Mouse (Mus musculus) retina, postnatal 1 day (tissue): ENCODE data around the gene Flrt1.
"Not testable (repeated sequence)": the region's sequence is repeated elsewhere in the genome, so short reads cannot be mapped to it uniquely, and the experiment has no call there.

Experiments used
- DNase-seq: peaks from one replicate; pipeline ENCODE4 v3.0.0-alpha.2; 2012

The Flrt1 gene

DNA sequence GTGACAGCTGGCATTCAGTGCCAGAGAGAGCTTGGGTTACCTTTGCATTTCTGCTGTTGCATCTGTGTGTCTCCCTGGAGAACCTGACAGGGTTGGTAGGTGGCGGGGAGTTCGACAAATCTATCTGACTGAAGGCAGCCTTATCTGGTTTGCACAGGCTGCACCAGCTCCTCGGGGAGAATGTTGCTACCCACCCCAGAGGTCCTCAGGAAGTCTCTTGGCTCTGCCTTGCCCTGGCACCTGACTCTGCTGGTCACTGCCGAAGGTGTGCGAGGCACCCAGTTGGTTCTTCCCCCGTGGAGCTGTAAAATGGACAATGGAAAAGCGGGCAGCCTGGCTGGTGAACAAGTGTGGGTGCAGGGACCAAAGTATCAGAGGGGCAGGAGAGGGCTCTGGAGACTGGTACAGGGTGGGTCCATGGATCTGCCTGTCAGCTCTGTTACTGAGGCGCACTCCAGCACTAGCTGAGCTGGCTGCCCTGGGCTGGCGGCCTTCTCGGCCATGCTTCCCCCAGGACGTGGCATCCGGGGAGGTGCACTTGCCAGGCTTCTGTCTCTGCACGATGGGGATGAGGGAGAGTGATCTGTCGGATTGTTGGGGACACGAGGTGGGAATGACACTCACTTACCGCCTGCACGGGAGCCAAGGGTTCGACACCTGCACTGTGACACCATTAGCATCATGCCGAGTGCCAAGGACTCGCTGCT lies 38.0 kb downstream of the Flrt1 start:
- DNase-seq = no peak

DNA sequence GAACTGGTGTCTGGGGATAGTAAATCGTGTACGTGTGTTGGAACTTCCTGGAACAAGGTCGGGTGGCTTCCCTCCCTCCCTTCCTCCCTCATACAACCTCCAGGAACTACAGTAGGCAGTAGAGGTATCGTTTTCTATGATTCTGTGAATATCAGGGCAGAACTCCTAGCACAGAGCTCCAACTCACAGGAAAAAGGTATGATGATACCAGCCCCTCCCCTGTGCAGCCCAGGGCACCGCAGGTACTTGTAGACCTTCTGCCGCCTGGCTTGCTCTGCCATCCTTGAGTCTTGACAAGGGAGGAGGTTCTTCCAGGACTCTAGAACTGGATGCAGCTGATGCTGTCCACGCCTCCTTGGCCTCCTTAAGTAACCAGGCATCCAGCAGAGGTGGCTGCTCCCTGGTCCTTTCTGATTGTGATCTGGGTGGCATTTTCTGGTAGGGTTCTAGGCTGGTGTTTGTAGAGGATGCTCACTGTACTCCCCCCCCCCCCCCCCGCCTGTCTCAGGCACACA lies 38.6 kb downstream of the Flrt1 start:
- no peak for DNase-seq

DNA sequence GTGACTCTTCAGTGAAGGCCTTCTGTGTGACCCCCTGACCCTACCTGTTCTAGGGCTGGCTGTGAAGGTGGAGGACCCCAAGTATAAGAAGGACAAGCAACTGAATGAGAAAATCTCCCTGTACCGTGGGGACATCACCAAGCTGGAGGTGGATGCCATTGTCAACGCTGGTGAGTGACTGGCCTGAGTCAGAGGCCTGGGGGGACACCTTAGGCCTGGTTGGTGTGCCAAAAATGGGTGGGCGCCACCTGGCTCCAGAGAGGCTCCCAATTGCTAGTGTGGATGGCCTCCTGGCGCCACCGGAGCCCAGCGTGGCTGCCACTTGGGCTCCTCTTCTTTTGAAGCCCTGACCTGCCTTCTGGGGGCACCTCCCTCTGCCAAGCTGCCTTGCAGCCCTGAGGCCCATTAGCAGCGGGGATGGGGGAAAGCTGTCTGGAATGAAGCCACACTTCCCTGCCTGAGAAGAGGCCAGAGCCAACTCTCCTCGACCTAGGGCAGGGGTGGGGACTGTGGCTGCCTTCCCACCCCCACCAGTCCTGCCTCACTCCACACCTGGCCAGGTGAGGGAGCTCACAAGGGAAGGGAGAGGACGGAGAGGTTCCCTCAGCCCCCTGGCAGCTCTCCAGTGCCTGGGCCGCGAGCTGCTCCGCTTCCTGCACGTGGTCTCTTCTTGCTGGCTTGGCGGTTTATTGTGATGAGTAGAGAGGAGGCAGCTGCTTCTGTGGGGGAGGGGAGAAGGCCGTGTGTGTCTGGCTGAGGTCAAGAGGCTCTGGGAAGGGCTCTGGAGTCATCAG lies 39.3 kb downstream of the Flrt1 start:
- DNase-seq = peak; percentile 87

DNA sequence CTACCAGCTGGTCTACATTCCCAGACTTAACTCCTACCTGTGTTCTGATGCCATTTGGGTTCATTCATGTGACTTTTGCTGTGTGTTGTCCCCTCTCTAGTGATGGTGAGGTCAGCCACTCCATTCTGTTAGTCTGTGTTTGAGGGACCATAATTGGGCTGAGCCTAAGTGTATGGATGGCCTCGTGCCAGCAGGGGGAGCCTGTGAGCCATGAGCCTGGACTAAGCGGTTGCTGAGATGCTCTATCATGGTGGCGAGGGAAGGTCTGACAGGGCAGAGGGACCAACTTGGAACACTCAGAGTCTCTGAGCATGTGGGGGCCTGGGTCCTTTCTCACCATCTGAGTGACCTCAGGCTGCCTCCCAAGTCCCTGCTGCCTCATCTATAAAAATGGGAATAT lies 41.0 kb downstream of the Flrt1 start:
- peak; percentile 88 for DNase-seq

DNA sequence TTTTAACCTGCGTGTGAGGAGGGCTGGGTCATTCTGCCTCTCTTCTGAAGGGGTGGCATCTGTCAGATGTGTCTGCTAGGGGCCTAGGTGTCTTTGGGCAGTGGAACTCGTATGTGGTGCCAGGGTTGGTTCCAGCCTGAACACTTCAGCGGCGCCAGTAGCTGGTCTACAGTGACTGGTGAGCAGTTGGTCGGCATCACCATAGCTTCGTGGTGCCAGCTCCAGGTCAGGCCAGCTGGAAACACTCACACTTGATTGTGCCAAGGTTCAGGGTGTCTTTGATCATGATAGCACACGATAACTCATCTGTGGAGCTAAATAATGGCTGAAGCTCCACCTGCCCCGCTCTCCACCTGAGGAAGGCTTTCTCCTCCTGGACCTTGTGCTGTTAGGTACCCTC lies 42.6 kb downstream of the Flrt1 start:
- DNase-seq = no peak

DNA sequence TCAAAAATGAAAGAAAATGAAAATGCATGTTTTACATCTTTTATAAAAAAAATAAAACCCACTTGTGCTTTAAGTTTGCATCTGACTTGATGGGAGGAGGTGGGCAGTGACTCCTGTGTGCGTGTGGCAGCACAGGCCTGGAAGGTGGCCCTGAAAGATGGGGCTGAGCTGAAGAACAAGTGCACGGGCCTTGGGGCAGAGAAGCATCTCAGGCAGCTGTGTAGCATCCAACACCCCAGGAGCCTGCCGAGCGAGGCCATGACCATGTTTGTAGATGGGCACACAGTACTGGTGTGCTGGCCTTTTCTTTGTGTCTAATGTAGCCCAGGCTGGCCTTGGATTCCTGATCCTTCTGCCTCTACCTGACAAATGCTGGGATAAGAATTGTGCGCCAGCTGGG lies 43.4 kb downstream of the Flrt1 start:
- DNase-seq = no peak

DNA sequence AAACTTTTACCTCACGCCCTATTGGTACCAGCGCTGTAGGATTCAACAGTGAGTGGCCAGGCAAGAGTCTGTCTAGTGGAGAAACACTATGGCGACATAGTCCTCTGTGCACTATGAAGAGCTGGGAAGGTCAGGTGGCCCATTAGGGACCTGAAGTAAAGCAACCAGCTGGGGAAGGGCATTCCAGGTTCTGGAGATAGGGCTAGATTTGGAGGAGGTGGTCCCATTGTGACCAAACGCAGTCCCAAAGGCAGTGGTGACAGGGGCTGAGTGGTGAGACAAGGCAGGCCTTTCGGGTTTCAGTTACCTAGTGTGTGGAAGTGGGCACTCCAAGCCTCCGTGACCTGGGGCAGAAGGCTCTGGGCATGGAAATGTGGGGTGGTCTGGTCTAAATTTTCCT lies 47.0 kb downstream of the Flrt1 start:
- DNase-seq = no peak

DNA sequence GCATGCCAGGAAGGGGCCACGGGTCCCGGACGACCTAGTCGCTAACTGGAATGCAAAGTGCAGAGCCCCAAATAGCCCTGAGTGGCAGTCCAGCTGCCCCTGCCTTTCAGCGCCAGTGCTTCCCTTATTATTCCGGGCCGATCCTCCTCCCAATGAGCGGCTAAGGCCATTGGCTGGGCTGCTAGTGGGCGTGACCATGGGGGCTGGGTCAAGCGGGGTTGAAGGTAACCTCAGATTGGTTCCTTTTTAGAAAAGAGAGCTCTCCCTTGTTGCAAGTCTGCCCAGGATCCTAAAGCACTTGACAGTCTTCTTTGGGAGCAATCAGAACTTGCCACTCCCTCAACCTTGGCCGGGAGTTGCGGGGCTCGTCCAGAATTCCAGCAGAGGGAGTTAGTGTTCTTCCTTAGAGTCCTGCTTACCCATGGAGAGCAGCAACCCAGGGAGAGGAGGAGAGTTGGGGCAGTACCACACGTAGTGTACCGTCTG lies 47.8 kb downstream of the Flrt1 start:
- peak; percentile 90 for DNase-seq

DNA sequence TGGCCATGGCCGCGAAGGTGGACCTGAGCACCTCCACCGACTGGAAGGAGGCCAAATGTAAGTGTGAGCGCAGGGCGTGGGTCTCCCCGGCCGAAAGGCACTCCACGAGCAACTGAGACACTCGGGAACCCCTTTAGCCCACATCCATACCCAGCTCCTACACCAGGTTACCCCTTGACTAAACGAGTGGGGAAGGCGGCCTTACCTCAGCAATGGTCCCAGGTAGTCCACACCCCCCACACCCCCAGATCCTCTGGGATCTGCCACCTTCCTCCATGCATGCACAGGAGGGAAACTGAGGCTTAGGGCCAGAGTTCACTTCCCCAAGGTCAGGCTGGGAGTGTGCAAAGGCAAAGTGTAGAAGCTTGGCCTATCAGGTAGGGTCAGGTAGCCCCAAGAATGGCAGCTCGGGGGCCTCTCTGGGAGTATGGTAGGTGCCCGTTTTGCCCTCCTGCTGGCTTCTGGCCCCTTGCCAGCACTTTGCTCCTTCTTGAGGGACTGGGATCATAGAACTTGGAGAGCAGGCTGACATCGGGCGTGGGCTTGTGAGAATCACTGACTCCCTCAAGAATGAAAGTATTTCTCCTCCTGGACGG lies 48.3 kb downstream of the Flrt1 start:
- DNase-seq = no peak

DNA sequence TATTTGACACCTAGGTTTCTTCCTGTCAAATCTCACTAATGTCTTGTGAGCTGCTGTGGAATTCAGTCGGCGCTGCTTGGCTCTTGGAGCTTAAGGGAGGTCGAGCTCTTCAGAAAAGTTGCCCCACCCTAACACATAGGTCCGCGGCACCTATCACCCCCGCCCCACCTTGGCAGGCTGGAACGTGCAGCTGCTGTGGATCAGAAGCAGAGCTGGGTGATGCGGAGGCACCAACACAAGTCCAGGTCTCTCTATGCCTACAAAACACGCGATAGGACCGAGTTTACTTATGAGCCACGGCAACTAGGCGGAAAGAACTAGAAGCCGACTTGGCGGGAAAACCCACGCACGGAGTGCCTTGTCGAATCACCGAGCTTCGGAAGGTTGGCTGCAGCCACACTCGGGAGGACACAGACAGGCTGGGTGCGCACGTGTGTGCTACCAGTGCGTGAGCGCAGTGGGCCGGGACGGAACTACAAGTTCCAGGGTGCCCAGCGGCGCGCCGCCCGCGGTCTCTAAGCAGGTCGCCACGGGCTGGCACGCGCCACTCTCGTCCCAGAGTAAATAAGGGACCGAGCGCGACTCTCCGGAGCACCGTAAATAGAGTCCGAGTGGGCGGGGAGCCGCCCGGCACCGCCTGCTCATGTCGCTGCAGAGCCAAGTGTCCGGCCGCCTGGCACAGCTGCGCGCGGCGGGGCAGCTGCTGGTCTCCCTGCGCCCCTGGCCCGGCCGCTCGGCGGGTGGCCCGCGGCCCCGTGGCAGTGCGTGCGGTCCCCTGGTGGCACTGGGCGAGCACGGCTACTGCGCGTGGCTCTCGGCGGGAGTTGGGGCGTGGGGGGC lies 49.1 kb downstream of the Flrt1 start, which contains the start of gene Macrod1:
Macrod1 (plus strand) TSS at position 563 of the 840 bp plus-strand sequence.
- peak; percentile 85 for DNase-seq

DNA sequence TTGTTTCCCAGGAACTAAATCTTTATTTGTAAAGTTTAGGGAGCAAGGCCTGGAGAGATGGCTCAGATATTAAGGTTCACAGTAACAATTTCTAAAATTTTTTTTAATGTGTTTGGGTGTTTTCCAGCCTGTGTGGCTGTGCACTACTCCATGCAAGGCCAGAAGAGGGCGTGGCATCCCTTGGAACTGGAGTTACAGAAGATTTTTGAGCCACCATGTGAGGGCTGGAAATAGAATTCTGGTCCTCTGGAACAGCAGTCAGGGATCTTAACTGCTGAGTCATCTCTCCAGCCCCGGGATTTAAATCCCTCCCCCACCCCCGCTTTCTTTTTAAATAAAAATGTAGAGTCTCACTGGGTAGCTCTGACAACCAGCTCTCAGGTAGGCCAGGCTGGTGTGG lies 50.4 kb downstream of the Flrt1 start:
- DNase-seq = no peak

DNA sequence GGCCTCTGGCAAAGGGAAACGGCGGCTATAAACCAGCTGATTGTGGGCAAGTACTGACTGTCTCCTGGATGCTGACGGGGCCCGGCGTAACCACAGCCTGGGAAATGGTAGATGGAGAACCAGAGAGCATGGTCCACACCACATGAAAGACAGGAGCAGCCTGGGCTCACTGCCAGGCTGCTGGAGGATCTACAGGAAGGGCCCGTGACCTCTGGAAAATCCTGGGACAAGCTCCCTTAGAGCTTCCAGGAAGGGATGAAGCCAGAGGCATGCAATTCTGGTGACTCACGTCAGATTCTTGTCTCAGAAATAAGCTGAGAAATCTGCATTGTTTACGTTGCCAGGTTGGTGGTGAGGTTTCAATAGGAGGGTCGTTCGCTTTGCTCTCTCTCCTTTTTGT lies 50.8 kb downstream of the Flrt1 start:
- no peak for DNase-seq

DNA sequence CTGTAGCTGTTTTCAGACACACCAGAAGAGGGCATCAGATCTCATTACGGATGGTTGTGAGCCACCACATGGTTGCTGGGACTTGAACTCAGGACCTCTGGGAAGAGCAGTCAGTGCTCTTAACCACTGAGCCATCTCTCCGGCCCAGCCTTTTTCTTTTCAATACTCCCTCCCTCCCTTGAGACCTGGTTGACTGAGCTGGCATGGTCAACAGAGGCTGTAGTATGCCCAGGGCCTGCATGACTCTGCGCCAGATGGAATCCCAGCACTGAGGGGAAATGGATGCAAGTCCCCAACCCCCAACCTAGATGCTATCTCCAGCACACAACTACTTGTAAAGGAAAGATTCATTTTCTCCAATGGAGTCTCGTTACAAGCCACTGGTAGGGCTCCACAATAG lies 52.1 kb downstream of the Flrt1 start:
- DNase-seq = not testable (repeated sequence)

DNA sequence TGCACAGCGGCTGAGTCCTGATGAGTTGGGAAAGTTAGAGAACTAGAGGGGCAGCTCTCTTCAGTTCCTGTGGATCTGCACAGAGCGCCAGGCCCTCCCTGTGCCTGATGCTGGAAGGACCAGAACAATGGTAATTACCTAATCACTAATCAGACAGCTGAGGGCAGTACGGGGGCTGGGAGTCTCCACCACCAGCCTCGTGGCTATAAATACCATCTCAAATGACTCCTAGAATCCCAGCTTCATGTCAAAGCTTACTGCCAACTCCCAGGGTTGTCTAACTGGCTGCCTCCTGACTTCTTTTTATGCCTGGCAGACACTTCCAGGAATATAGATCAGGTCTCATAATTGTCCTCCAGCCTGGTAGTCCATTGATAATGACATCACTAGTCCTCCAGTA lies 60.8 kb downstream of the Flrt1 start:
- DNase-seq = no peak

DNA sequence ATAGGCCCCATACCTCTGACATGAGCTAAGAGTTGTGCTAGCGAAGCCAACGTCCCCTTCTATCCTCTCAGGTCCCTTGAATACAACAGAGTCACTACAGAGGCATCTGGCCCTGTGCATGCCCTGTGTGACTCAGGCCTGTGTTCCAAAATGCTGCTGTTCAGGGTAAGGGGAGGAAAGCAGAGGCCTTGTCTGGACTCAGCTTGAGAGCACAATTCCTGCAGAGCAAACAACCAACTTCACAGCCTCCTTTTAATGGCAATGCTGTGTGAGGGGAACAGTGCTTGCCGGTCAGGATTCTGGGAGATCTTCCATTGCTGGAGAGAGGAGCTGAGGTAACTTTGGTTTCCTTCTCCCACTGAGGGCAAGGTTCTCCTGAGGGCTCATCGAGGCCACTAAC lies 61.2 kb downstream of the Flrt1 start:
- no peak for DNase-seq
